Mouse (Mus musculus) C2C12 (cell line): ENCODE data around the gene Kdm4b.

Source experiments
- CEBPB ChIP-seq: IDR thresholded peaks from one replicate; pipeline ENCODE4 v1.6.1; 2011; ENCODE audit warnings: low read depth, mild to moderate bottlenecking, control low read depth, moderate library complexity
- CTCF ChIP-seq: IDR thresholded peaks from one replicate; pipeline ENCODE4 v1.5.1; 2011; ENCODE audit not compliant: control insufficient read depth, insufficient read depth, insufficient read length
- FOSL1 ChIP-seq: IDR thresholded peaks from one replicate; pipeline ENCODE4 v1.8.0; 2011; ENCODE audit warnings: mild to moderate bottlenecking, low read length; ENCODE audit not compliant: poor library complexity, insufficient read depth, severe bottlenecking
- MAX ChIP-seq: IDR thresholded peaks from one replicate; pipeline ENCODE4 v1.6.1; 2011; ENCODE audit warnings: mild to moderate bottlenecking, control low read depth
- MYOD1 ChIP-seq: IDR thresholded peaks from one replicate; pipeline ENCODE4 v1.6.1; 2011; ENCODE audit warnings: low read depth; ENCODE audit not compliant: control insufficient read depth, insufficient read length
- MYOG ChIP-seq: IDR thresholded peaks from one replicate; pipeline ENCODE4 v1.6.1; 2011; ENCODE audit not compliant: control insufficient read depth, insufficient read length; ENCODE audit errors: extremely low read depth
- USF1 ChIP-seq: IDR thresholded peaks from one replicate; pipeline ENCODE4 v1.6.1; 2011; ENCODE audit warnings: low read depth, mild to moderate bottlenecking, control low read depth, moderate library complexity

DNA sequence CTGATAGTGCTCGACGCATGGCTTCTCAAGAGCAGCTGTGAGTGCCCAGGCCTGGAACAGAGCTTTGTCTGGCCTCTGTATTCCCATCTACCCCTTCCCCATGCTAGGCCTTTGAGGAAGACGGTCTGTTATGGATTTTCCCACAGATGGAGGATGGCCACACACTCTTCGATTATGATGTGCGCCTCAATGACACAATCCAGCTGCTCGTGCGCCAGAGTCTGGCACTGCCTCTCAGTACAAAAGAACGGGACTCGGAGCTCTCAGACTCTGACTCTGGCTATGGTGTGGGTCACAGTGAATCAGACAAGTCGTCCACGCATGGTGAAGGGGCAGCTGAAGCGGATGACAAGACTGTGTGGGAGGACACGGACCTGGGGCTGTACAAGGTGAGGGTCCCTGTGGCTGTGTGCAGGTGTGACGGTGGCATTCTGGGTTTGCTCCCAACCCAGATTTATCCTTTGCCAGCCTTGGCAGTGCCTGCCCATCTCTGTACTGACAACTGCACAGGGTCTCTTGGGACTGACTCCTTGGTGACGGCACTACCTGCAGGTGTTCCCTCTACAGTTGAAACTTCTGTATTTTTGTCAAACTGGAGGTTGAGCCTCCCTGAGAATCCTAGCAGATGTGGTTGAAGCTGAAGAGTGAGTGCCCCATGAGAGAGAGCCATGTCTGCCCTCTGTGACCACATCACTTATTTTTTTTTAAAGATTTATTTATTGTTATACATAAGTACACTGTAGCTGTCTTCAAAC is 16.5 kb upstream of the Kdm4b start:
- TF ChIP-seq MYOD1: no peak
- TF ChIP-seq CTCF: no peak
- no peak for TF ChIP-seq MAX
- no peak for TF ChIP-seq FOSL1
- TF ChIP-seq CEBPB: no peak
- TF ChIP-seq MYOG: no peak
- no peak for TF ChIP-seq USF1
